Mouse (Mus musculus): ENCODE results near the gene Elk3. TPM values are rescaled to one million over a fixed set of nuclear protein-coding genes. Genes with fewer than 3 reads are reported as not detected.
A peak's percentile ranks its signal among the peaks of the same experiment; 100 is the strongest.

The Elk3 gene
- polyA plus RNA-seq, 1 experiment from 2014 or later = 29.3 TPM

DNA sequence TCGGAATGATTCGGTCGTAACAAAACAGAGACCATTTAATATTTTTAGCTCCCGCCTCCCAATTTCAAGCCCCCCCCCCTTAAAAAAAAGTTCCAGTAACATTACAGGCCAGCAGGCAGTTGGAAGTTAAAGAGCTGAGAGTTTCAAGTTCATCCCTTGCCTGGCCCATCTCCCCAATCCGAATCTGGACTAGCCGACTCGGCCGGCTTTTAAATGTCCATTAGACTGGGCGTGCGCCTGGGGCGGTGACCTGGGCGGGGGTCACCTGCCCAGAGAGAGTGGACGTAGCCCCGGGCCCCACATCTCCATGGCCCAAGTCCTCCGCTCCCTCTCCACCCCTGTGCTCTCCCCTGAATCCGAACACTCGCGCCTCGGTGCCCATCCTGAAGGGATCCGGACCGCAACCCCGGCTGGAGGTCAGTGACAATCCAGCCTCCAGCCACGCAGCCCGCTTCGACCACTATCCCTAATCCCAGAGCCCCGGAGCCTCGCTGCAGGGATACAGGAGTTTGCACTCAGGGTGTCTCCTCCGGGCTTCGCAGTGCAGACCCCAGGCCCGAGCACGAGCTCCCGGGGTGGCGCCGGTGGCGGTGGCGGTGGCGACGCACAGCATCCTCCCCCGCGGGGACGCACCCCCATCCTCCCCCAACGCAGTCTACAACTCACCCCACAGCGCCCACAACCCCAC, 857 bp downstream of the Elk3 start:
- Histone ChIP-seq H3K27ac (ENCODE audit: low read length) (peak overlapping the region; percentile 92), H3K36me3 (ENCODE audit: control insufficient read depth, insufficient read depth) (no peaks in the 10 kb centered on the region), H3K4me3 (ENCODE audit: low read length) (peak overlapping the region; percentile 69), H3K4me1 (ENCODE audit: control insufficient read depth, insufficient read depth, low read length) (peaks cover 3% of the 10 kb centered on the region; the same call in 1 of the 2 replicates), H3K27me3 (ENCODE audit: control insufficient read depth, insufficient read depth, low read length) (no peaks in the 10 kb centered on the region), H3K9me3 (replicated peaks; ENCODE audit: control insufficient read depth, low read length) (no peaks in the 10 kb centered on the region), H3K9ac (ENCODE audit: low read length) (peak overlapping the region; percentile 86), H3K4me2 (ENCODE audit: low read depth, low read length) (peak overlapping the region; percentile 92)
- 0% methylated on average over 43 of the region's 43 CpGs for WGBS
- ATAC-seq (replicated peaks; ENCODE audit: extremely low read depth, insufficient read depth, low FRiP score) = no peak; the same call in 1 of the 2 replicates

DNA sequence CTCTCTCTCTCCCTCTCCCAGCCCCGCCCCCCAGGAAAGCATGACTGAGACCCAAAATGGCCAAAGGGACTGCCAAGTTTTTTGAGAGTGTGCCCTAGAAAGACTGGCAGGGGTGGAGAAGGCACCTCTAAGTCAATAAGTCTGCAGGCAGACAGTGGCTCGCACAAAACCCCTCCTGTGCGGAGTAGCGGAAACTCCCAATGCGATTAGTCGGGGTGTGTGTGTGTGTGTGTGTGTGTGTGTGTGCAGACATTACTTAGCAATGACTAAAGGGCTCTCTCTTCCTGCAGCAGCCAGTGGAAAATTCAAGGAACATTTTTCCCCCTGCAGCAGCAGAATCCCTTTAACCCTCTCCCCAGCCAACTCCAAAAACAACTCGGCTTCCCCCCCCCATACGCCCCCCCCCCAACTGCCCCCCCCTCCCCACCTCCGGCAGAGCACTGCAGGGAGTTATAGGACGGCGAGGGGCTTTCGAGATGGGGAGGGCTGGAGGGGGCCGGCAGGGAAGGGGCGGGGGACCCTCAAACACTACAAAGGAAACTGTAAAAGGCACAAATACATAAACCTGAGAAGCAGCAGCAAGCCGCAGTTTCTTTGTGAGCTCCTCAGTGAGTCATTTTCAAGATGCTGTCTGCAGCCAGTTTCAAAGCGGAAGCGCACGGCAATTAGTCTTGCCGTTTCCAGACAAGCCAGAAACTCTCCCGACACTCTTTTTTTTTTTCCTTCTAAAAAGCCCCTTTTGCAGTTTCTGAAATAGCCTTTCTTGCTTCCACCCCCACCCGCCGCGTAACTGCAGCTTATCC, 1.6 kb downstream of the Elk3 start:
- ATAC-seq (replicated peaks; ENCODE audit: extremely low read depth, insufficient read depth, low FRiP score) = peak; percentile 56
- H3K36me3 ChIP-seq (ENCODE audit: control insufficient read depth, insufficient read depth) = no peaks in the 10 kb centered on the region
- WGBS = under 1% methylated on average over 20 of the region's 23 CpGs
- peaks cover 3% of the 10 kb centered on the region; the same call in 1 of the 2 replicates for H3K4me1 ChIP-seq (ENCODE audit: control insufficient read depth, insufficient read depth, low read length)
- H3K4me3 ChIP-seq (ENCODE audit: low read length) = peak overlapping the region; percentile 69
- H3K27ac ChIP-seq (ENCODE audit: low read length) = peak overlapping the region; percentile 92
- no peaks in the 10 kb centered on the region for H3K9me3 ChIP-seq (replicated peaks; ENCODE audit: control insufficient read depth, low read length)
- H3K27me3 ChIP-seq (ENCODE audit: control insufficient read depth, insufficient read depth, low read length) = no peaks in the 10 kb centered on the region
- H3K9ac ChIP-seq (ENCODE audit: low read length) = peak overlapping the region; percentile 86
- peak overlapping the region; percentile 92 for H3K4me2 ChIP-seq (ENCODE audit: low read depth, low read length)

DNA sequence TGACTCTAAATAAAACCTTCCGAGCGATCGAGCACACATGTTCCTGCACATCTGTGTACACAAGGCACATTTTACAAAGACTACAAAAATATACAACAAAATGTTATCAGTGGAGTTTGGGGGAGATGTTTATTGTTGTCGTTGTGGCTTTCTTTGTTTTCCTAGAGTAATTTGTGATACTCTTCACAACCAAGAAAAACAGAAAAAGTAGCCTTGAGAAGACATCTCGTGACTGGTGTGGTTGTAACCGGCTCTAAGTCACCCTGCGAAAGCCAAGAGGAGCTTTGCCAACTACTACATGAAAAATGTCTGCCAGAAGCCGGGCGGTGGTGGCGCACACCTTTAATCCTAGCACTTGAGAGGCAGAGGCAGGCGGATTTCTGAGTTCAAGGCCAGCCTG, 4.6 kb downstream of the Elk3 start:
- Histone ChIP-seq H3K9ac (ENCODE audit: low read length) (peak overlapping the region; percentile 18; the same call in 1 of the 2 replicates), H3K36me3 (ENCODE audit: control insufficient read depth, insufficient read depth) (no peaks in the 10 kb centered on the region), H3K4me3 (ENCODE audit: low read length) (peak overlapping the region; percentile 18; the same call in 1 of the 2 replicates), H3K27ac (ENCODE audit: low read length) (peak overlapping the region; percentile 46), H3K4me2 (ENCODE audit: low read depth, low read length) (peak overlapping the region; percentile 45), H3K9me3 (replicated peaks; ENCODE audit: control insufficient read depth, low read length) (no peaks in the 10 kb centered on the region), H3K4me1 (ENCODE audit: control insufficient read depth, insufficient read depth, low read length) (peaks cover 3% of the 10 kb centered on the region; the same call in 1 of the 2 replicates), H3K27me3 (ENCODE audit: control insufficient read depth, insufficient read depth, low read length) (no peaks in the 10 kb centered on the region)
- no peak for ATAC-seq (replicated peaks; ENCODE audit: extremely low read depth, insufficient read depth, low FRiP score)
- WGBS = 69% methylated on average over 11 of the region's 11 CpGs

DNA sequence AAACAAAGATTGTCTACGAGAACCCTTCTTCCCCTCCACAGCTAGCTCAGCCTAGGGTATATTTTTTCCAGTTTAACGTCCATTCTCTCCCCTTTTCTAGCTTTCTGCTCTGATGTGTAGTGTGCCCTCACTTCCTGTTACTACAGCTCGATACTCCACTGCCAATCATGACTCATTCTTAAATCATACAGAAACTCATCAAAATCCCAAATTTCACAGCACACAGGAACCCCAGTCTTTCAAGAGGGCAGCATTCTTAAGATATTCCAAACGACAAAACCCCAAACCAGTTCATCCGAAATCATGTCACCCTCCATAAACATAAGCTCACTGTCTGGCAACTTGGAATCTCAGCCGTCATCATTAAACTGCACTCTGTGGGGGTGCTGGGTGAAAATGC, 5.0 kb downstream of the Elk3 start:
- no peaks in the 10 kb centered on the region for H3K9me3 ChIP-seq (replicated peaks; ENCODE audit: control insufficient read depth, low read length)
- H3K4me1 ChIP-seq (ENCODE audit: control insufficient read depth, insufficient read depth, low read length) = no peaks in the 10 kb centered on the region
- H3K27me3 ChIP-seq (ENCODE audit: control insufficient read depth, insufficient read depth, low read length) = no peaks in the 10 kb centered on the region
- peak overlapping the region; percentile 46 for H3K27ac ChIP-seq (ENCODE audit: low read length)
- H3K36me3 ChIP-seq (ENCODE audit: control insufficient read depth, insufficient read depth) = no peaks in the 10 kb centered on the region
- no peak for ATAC-seq (replicated peaks; ENCODE audit: extremely low read depth, insufficient read depth, low FRiP score)
- H3K4me2 ChIP-seq (ENCODE audit: low read depth, low read length) = peak overlapping the region; percentile 45
- peak overlapping the region; percentile 18; the same call in 1 of the 2 replicates for H3K4me3 ChIP-seq (ENCODE audit: low read length)
- H3K9ac ChIP-seq (ENCODE audit: low read length) = peak overlapping the region; percentile 18; the same call in 1 of the 2 replicates
- WGBS = 49% methylated on average over 6 of the region's 6 CpGs

DNA sequence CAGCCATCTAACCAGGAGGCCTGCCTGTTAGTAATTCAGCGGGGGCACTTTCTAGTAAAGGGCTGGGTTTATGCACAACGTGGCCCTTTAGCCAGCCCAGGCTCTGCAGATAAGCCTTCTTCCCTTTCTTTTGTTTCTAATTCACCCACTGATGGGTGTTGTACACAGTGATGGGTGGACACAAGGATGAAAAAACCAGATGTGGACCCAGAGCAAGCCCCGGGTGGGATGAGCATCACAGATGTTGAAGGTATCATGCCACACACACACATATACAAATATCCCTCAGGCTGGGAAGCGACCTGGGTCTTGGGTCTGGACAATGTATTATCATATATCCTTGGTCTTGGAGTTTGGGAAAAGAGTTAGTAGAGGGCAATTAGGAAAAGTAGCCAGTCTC, 7.7 kb downstream of the Elk3 start:
- WGBS = 60% methylated on average over 4 of the region's 4 CpGs
- Histone ChIP-seq H3K36me3 (ENCODE audit: control insufficient read depth, insufficient read depth) (no peaks in the 10 kb centered on the region), H3K4me2 (ENCODE audit: low read depth, low read length) (peak overlapping the region; percentile 24; the same call in 1 of the 2 replicates), H3K9me3 (replicated peaks; ENCODE audit: control insufficient read depth, low read length) (no peaks in the 10 kb centered on the region), H3K27me3 (ENCODE audit: control insufficient read depth, insufficient read depth, low read length) (no peaks in the 10 kb centered on the region), H3K4me3 (ENCODE audit: low read length) (no peak overlapping the region), H3K9ac (ENCODE audit: low read length) (no peak overlapping the region), H3K4me1 (ENCODE audit: control insufficient read depth, insufficient read depth, low read length) (peaks cover 3% of the 10 kb centered on the region; the same call in 1 of the 2 replicates), H3K27ac (ENCODE audit: low read length) (peak overlapping the region; percentile 34)
- no peak for ATAC-seq (replicated peaks; ENCODE audit: extremely low read depth, insufficient read depth, low FRiP score)

DNA sequence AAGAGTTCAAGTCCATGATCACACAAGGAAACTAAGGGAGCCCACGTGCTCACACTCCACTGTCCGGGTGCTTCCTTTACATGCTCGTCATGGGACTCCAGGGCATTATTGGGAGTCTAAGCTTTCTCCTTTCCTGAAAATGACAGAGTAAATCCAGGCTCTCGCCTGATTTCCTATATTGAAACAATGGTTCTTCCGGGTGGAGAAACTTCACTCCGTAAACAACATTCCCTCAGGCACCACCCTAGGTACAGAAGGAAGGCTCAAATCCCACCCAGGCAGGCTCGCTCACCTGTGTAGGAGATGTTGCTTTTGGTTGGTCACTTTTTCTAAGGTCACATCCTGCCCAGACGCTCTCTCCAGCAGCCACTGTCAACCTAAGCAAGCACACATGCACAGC, 9.1 kb downstream of the Elk3 start:
- Histone ChIP-seq H3K9ac (ENCODE audit: low read length) (no peak overlapping the region), H3K4me3 (ENCODE audit: low read length) (no peak overlapping the region), H3K27me3 (ENCODE audit: control insufficient read depth, insufficient read depth, low read length) (no peaks in the 10 kb centered on the region), H3K9me3 (replicated peaks; ENCODE audit: control insufficient read depth, low read length) (no peaks in the 10 kb centered on the region), H3K36me3 (ENCODE audit: control insufficient read depth, insufficient read depth) (no peaks in the 10 kb centered on the region), H3K4me2 (ENCODE audit: low read depth, low read length) (no peak overlapping the region), H3K4me1 (ENCODE audit: control insufficient read depth, insufficient read depth, low read length) (peaks cover 11% of the 10 kb centered on the region; the same call in 1 of the 2 replicates), H3K27ac (ENCODE audit: low read length) (peak overlapping the region; percentile 76)
- 63% methylated on average over 8 of the region's 8 CpGs for WGBS
- ATAC-seq (replicated peaks; ENCODE audit: extremely low read depth, insufficient read depth, low FRiP score) = no peak

DNA sequence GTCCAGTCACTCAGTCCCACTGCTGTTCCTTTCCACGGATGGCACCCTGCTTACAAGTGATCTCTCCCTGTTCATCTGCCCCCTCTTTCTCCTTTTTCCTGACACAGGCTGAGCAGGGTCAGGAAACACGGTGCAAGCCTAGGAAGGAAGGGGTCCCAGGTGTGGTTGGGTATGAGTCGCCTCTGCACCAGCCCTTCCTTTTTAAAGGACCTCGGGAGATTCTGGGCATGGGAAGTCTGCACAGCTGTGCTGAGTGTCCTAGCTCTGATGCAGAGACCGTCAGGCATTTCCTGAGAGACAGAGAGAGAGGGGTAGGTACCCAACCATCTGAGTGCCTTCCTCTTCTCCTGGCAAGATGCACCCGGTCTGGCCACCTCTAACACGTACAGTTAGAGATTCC, 12.7 kb downstream of the Elk3 start:
- Histone ChIP-seq H3K4me1 (ENCODE audit: control insufficient read depth, insufficient read depth, low read length) (peaks cover 26% of the 10 kb centered on the region), H3K4me3 (ENCODE audit: low read length) (no peak overlapping the region), H3K27me3 (ENCODE audit: control insufficient read depth, insufficient read depth, low read length) (no peaks in the 10 kb centered on the region), H3K36me3 (ENCODE audit: control insufficient read depth, insufficient read depth) (no peaks in the 10 kb centered on the region), H3K9me3 (replicated peaks; ENCODE audit: control insufficient read depth, low read length) (no peaks in the 10 kb centered on the region), H3K4me2 (ENCODE audit: low read depth, low read length) (0 out of 2 replicates have a peak overlapping the region, but pooled peaks have one; percentile 24), H3K27ac (ENCODE audit: low read length) (peak overlapping the region; percentile 83), H3K9ac (ENCODE audit: low read length) (0 out of 2 replicates have a peak overlapping the region, but pooled peaks have one; percentile 30)
- ATAC-seq (replicated peaks; ENCODE audit: extremely low read depth, insufficient read depth, low FRiP score) = peak; percentile 47; the same call in 1 of the 2 replicates
- WGBS = 42% methylated on average over 7 of the region's 7 CpGs

DNA sequence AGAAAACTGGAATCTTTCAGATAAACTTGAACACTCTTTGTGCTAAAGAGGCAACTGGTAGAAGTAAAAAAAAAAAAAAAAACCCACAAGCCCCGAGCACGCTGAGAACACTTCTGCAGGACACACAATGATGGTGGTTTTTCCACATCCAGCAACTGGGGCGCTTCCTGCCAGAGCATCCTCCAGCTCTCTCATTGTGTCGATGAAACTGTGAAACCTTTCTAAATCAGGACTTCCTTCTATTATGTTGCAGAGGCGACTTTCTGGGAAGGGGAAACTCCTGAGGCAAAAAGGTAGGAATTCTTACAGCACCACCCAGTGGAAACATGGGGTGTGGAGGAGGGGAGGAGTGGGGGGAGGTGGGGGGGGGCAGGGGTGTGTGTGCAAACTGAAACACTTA, 13.2 kb downstream of the Elk3 start:
- Histone ChIP-seq H3K4me1 (ENCODE audit: control insufficient read depth, insufficient read depth, low read length) (peaks cover 29% of the 10 kb centered on the region), H3K27ac (ENCODE audit: low read length) (peak overlapping the region; percentile 83)
- peak; percentile 74 for ATAC-seq (replicated peaks; ENCODE audit: extremely low read depth, insufficient read depth, low FRiP score)

More for the DNA sequence above, 13.2 kb downstream of the Elk3 start:
- Histone ChIP-seq H3K4me3 (ENCODE audit: low read length) (no peak overlapping the region), H3K27me3 (ENCODE audit: control insufficient read depth, insufficient read depth, low read length) (no peaks in the 10 kb centered on the region), H3K4me2 (ENCODE audit: low read depth, low read length) (no peak overlapping the region), H3K36me3 (ENCODE audit: control insufficient read depth, insufficient read depth) (no peaks in the 10 kb centered on the region), H3K9me3 (replicated peaks; ENCODE audit: control insufficient read depth, low read length) (no peaks in the 10 kb centered on the region), H3K9ac (ENCODE audit: low read length) (no peak overlapping the region)
- WGBS = 32% methylated on average over 5 of the region's 5 CpGs
